Mouse (Mus musculus): ENCODE measurements at regions not wholly inside any gene's neighbourhood (a gene's known extent, or its start where the extent isn't known, plus 50 kb on each side); places are given as distances from the start of the nearest gene placed in this dataset.

DNA sequence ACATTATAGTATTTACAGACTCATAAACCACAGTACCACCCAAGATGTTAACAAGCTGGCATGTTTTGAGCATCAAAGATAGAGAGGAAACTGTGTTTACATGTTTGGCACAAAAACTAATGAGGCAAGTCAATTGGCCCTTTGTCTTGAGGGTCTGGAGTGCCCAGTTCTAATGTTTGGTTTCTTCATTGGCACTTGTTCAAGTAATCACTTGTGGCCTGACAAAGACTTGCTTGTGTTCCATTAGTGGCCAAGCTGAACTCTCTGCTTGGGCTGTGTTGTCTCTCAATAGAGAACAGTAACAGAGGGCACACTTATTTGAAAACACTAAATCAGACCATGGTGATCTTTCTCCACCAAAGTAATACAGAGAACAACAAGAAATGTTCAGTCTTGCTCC, 630.7 kb upstream of the Cypt12 start:
- Histone ChIP-seq H3K4me3 (ENCODE audit: low read depth, low read length) (no peak overlapping the region), H3K9me3 (ENCODE audit: low read depth, low read length) (no peaks in the 10 kb centered on the region), H3K4me1 (ENCODE audit: insufficient read depth) (no peaks in the 10 kb centered on the region), H3K27me3 (ENCODE audit: insufficient read depth, low read length) (no peaks in the 10 kb centered on the region), H3K27ac (ENCODE audit: low read depth) (no peak overlapping the region), H3K4me2 (no peak overlapping the region), H3K9ac (no peak overlapping the region), H3K36me3 (ENCODE audit: insufficient read depth) (no peaks in the 10 kb centered on the region)
- ATAC-seq (ENCODE audit: insufficient read depth) (no peak), DNase-seq (no peak)
- TF ChIP-seq CTCF (IDR thresholded peaks at IDR 0.05; ENCODE audit: low read depth), result no peak

DNA sequence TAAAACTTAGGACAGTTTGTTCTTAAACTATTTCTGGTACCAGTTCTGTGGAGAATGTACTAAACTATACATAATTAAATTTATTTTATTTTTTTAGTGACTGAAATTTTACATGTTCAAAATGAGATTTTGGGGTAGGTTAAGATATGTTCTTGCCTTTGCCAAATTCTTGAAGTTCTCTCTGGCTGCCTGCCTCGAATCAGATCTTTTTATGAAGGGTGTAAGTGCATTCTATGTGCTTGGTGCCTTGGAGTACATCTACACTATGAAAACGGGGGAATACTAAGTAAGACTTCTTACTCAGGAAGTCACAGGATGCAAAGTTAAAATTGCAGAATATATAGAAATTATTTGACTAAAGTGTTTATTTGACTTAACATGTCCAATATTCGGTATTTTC, 629.8 kb upstream of the Cypt12 start:
- Histone ChIP-seq H3K36me3 (ENCODE audit: insufficient read depth) (no peaks in the 10 kb centered on the region), H3K4me2 (no peak overlapping the region), H3K4me1 (ENCODE audit: insufficient read depth) (no peaks in the 10 kb centered on the region), H3K9me3 (ENCODE audit: low read depth, low read length) (no peaks in the 10 kb centered on the region), H3K4me3 (ENCODE audit: low read depth, low read length) (no peak overlapping the region), H3K9ac (no peak overlapping the region), H3K27ac (ENCODE audit: low read depth) (no peak overlapping the region), H3K27me3 (ENCODE audit: insufficient read depth, low read length) (no peaks in the 10 kb centered on the region)
- WGBS, result 67% methylated on average over 3 of the region's 3 CpGs
- no peak for TF ChIP-seq CTCF (IDR thresholded peaks at IDR 0.05; ENCODE audit: low read depth)
- ATAC-seq (ENCODE audit: insufficient read depth), result no peak
- DNase-seq, result no peak

DNA sequence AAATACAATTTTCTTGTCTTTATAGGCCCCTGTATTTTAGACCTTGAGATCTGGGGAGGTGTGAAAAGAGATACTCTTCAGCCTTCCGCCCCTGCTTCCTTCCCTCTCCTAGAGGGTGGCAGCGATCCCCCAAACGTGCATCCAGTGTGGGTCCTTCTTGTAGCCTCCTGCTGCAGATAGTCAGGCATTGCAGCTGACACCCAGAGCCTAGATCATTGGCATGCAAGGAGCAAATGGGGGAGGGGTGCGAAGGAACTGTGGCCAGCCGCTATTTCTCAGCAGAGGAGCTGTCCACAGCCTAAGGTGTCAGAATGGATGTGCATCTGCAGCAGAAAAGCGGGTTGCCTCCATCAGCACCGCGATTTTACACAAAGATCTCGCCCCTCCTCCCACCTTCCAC, 629.0 kb upstream of the Cypt12 start:
- Histone ChIP-seq H3K27me3 (ENCODE audit: insufficient read depth, low read length) (no peaks in the 10 kb centered on the region), H3K4me3 (ENCODE audit: low read depth, low read length) (no peak overlapping the region), H3K27ac (ENCODE audit: low read depth) (no peak overlapping the region), H3K9me3 (ENCODE audit: low read depth, low read length) (no peaks in the 10 kb centered on the region), H3K9ac (no peak overlapping the region), H3K36me3 (ENCODE audit: insufficient read depth) (no peaks in the 10 kb centered on the region), H3K4me1 (ENCODE audit: insufficient read depth) (no peaks in the 10 kb centered on the region), H3K4me2 (no peak overlapping the region)
- 2% methylated on average over 9 of the region's 9 CpGs for WGBS
- DNase-seq (peak; percentile 59), ATAC-seq (ENCODE audit: insufficient read depth) (peak; percentile 82; the same call in 1 of the 2 replicates)
- TF ChIP-seq CTCF (IDR thresholded peaks at IDR 0.05; ENCODE audit: low read depth), result no peak

DNA sequence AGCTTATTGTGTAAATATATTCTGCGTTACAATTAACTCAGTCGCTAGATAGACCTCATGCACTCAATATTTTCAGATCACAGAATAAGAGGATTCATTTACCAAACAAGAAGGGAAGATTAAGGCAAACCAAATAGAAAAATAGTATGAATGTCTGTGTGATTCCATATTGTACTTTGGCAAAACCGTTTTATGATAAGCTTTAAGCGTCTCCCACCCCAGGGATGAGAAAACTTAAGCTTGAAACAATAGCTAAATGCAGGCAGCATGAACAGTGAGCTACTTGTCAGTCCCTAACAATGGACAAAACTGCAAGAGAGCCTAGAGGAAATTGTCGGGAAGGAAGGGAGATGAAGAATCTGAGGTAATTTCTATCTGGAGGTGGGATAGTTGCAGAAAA, 628.3 kb upstream of the Cypt12 start:
- ATAC-seq (ENCODE audit: insufficient read depth) (no peak), DNase-seq (no peak)
- Histone ChIP-seq H3K9me3 (ENCODE audit: low read depth, low read length) (no peaks in the 10 kb centered on the region), H3K9ac (no peak overlapping the region), H3K4me1 (ENCODE audit: insufficient read depth) (no peaks in the 10 kb centered on the region), H3K4me2 (no peak overlapping the region), H3K27me3 (ENCODE audit: insufficient read depth, low read length) (no peaks in the 10 kb centered on the region), H3K36me3 (ENCODE audit: insufficient read depth) (no peaks in the 10 kb centered on the region), H3K27ac (ENCODE audit: low read depth) (no peak overlapping the region), H3K4me3 (ENCODE audit: low read depth, low read length) (no peak overlapping the region)
- no peak for TF ChIP-seq CTCF (IDR thresholded peaks at IDR 0.05; ENCODE audit: low read depth)
- WGBS, result 57% methylated on average over 5 of the region's 5 CpGs

DNA sequence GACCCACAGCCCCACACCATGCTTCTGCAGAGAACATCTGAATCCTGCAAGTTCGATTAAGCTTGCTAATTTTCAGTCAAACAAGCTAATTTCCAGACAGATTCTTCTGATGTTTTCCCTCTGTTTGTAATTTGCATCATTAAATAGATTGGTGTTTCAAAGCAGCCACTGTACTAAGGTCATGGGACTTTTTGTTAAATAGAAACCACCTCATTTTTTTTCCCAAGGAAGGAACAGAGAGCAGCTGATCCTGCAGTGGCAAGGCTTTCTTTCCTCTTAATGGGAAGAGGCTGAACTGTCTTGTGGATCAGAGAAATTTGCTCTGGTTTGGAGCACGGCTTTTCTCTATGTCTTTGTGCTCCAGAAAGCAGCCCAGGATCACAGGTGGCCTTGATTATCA, 625.9 kb upstream of the Cypt12 start:
- 39% methylated on average over 2 of the region's 2 CpGs for WGBS
- no peaks in the 10 kb centered on the region for H3K36me3 ChIP-seq (ENCODE audit: insufficient read depth)
- no peaks in the 10 kb centered on the region for H3K4me1 ChIP-seq (ENCODE audit: insufficient read depth)
- H3K9me3 ChIP-seq (ENCODE audit: low read depth, low read length), result no peaks in the 10 kb centered on the region
- H3K27ac ChIP-seq (ENCODE audit: low read depth), result no peak overlapping the region
- TF ChIP-seq CTCF (IDR thresholded peaks at IDR 0.05; ENCODE audit: low read depth), result no peak
- DNase-seq, result no peak
- no peak overlapping the region for H3K4me2 ChIP-seq
- no peak overlapping the region for H3K4me3 ChIP-seq (ENCODE audit: low read depth, low read length)
- H3K9ac ChIP-seq, result no peak overlapping the region
- no peak for ATAC-seq (ENCODE audit: insufficient read depth)
- H3K27me3 ChIP-seq (ENCODE audit: insufficient read depth, low read length), result no peaks in the 10 kb centered on the region

DNA sequence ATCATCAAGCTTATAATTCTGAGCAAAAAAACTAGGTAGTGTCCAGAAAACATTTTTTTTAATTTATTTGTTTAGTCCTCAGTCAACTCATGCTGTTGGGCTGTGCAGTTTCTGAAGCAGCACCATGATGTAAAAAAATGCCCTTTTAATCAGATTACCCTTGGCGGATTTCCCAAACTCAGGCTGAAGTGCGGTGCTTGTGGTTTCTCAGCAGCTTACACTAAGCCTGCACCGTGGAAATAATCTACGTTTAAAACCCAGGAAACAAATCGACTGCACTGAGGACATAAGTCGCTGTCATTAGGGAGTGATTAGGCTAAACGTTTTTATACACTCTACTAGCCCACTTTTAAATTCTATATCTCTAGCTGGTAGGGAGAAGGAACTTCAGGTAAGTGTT, 623.4 kb upstream of the Cypt12 start:
- ATAC-seq (ENCODE audit: insufficient read depth) (no peak), DNase-seq (peak; percentile 23)
- H3K27me3 ChIP-seq (ENCODE audit: insufficient read depth, low read length), result no peaks in the 10 kb centered on the region
- no peak overlapping the region for H3K27ac ChIP-seq (ENCODE audit: low read depth)
- 38% methylated on average over 7 of the region's 7 CpGs for WGBS
- no peak overlapping the region for H3K4me2 ChIP-seq
- no peak overlapping the region for H3K4me3 ChIP-seq (ENCODE audit: low read depth, low read length)
- H3K4me1 ChIP-seq (ENCODE audit: insufficient read depth), result no peaks in the 10 kb centered on the region
- no peak for TF ChIP-seq CTCF (IDR thresholded peaks at IDR 0.05; ENCODE audit: low read depth)
- no peak overlapping the region for H3K9ac ChIP-seq
- H3K9me3 ChIP-seq (ENCODE audit: low read depth, low read length), result no peaks in the 10 kb centered on the region
- H3K36me3 ChIP-seq (ENCODE audit: insufficient read depth), result no peaks in the 10 kb centered on the region

DNA sequence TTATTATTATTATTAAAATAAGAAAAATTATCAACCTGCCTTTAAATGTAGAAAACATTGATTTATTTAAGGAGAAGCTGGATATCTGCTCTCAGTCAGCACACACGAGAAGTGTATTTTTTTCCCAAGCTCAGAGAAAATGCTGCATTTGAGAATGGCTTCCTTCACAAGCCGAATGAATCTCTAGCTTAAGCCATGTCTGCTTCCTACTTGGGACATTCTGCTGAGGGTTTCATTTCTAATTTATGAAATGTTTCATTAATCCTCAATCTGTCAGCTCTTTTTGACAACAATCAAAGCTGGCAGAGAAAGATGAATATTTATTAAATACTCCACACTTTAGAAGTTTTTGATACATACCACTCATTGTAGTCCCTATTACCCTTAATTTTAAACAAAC, 622.4 kb upstream of the Cypt12 start:
- no peak for DNase-seq
- Histone ChIP-seq H3K27me3 (ENCODE audit: insufficient read depth, low read length) (no peaks in the 10 kb centered on the region), H3K4me3 (ENCODE audit: low read depth, low read length) (no peak overlapping the region), H3K4me1 (ENCODE audit: insufficient read depth) (no peaks in the 10 kb centered on the region), H3K36me3 (ENCODE audit: insufficient read depth) (no peaks in the 10 kb centered on the region), H3K27ac (ENCODE audit: low read depth) (no peak overlapping the region), H3K9me3 (ENCODE audit: low read depth, low read length) (no peaks in the 10 kb centered on the region), H3K4me2 (no peak overlapping the region), H3K9ac (no peak overlapping the region)
- no peak for TF ChIP-seq CTCF (IDR thresholded peaks at IDR 0.05; ENCODE audit: low read depth)
- ATAC-seq (ENCODE audit: insufficient read depth), result no peak
- WGBS, result 73% methylated on average over 2 of the region's 2 CpGs

DNA sequence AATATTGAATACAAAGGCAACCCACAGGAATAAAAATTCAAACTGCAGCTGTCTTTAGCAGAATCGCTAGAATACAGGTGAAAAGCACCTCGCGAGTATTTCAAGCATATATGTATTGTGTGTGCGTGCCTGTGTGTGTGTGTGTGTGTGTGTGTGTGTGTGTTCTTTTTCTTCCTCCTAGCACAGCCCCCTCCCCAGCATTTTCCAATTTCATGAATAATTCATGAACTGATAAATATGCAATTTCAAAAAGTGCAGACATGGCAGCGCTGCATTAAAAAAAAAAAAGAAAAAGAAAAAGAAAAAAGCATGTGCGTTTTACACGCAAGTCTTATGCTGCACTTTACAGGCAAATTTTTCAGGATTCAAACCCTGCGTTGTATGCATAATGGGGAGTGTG, 621.9 kb upstream of the Cypt12 start:
- H3K27ac ChIP-seq (ENCODE audit: low read depth), result no peak overlapping the region
- no peak for DNase-seq
- H3K27me3 ChIP-seq (ENCODE audit: insufficient read depth, low read length), result no peaks in the 10 kb centered on the region
- no peak for TF ChIP-seq CTCF (IDR thresholded peaks at IDR 0.05; ENCODE audit: low read depth)
- no peak overlapping the region for H3K9ac ChIP-seq
- WGBS, result 89% methylated on average over 8 of the region's 8 CpGs
- H3K4me2 ChIP-seq, result no peak overlapping the region
- H3K36me3 ChIP-seq (ENCODE audit: insufficient read depth), result no peaks in the 10 kb centered on the region
- ATAC-seq (ENCODE audit: insufficient read depth), result no peak
- H3K4me1 ChIP-seq (ENCODE audit: insufficient read depth), result no peaks in the 10 kb centered on the region
- no peak overlapping the region for H3K4me3 ChIP-seq (ENCODE audit: low read depth, low read length)
- H3K9me3 ChIP-seq (ENCODE audit: low read depth, low read length), result no peaks in the 10 kb centered on the region
